Comparison of ENCODE assay signal across 8 mouse cellular contexts in the genomic region with DNA sequence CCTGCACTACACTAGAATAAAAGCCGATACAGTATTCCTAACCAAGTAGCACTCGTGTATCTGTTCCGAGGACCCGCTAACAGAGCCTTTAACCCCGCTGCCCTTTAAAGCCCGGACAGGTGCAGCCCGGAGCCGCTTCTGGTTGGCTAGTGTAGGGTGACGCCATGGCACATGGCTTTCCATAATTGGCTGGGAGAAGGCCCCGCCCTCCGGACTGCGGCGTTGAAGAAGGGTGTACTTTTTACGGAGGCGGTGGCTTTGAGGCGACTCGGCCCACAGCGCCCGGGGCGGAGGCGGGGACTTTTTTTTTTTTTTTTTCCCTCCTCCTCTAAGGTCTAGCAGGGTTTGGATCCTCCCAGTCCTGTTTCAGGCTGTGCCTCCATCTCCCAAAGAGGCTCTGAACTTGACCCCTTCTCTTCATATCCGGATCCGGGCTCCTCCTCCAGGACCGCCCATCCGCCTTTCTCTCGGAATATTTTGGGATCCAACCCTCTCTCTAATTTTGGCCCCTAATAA. TPM values are rescaled to one million over a fixed set of nuclear protein-coding genes. Genes with fewer than 3 reads are reported as not detected.
DNase-seq lines count a peak whose midpoint lies in the region; ATAC-seq and TF ChIP-seq lines count a peak whose summit lies in the region.

A gene (plus strand): TSS at position 198 of the 516 bp plus-strand sequence.

- peak; percentile 52; the same call in 1 of the 2 replicates for TF ChIP-seq POLR2A in brain, embryonic 14.5 days (IDR thresholded peaks at IDR 0.05; ENCODE audit: borderline replicate concordance, extremely low read depth, insufficient read depth, insufficient read length, poor library complexity, severe bottlenecking)

- peak within 1 kb of the TSS; percentile 50 for H3K4me3 ChIP-seq in limb, embryonic 13.5 days
- peak within 1 kb of the TSS; percentile 65 for H3K4me3 ChIP-seq in midbrain, embryonic 15.5 days

- peak; percentile 93 for ATAC-seq in erythroblast, adult 5-6 weeks (replicated peaks; ENCODE audit: low FRiP score, poor library complexity, severe bottlenecking)
- peak; percentile 92 for ATAC-seq in limb, embryonic 13.5 days (ENCODE audit: low FRiP score, low read depth)
- ATAC-seq in midbrain, embryonic 15.5 days (replicated peaks) = peak; percentile 98

- peak within 1 kb of the TSS; percentile 61 for H3K9ac ChIP-seq in limb, embryonic 13.5 days
- peak within 1 kb of the TSS; percentile 83 for H3K9ac ChIP-seq in midbrain, embryonic 15.5 days

- 0% methylated on average over 26 of the region's 26 CpGs for WGBS in limb, embryonic 13.5 days
- under 1% methylated on average over 26 of the region's 26 CpGs for WGBS in midbrain, embryonic 15.5 days

- H3K4me2 ChIP-seq in limb, embryonic 13.5 days (replicated peaks) = peak within 1 kb of the TSS; percentile 78
- H3K4me2 ChIP-seq in midbrain, embryonic 15.5 days = peak within 1 kb of the TSS; percentile 92

- TF ChIP-seq CTCF in brain, embryonic 14.5 days (IDR thresholded peaks at IDR 0.05; ENCODE audit: borderline replicate concordance, extremely low read depth, insufficient read depth, insufficient read length) = no peak

- H3K27me3 ChIP-seq in limb, embryonic 13.5 days = peaks cover 45% of the 10 kb centered on the region
- 0 out of 2 replicates have a peak, but pooled peaks cover 3% of the 10 kb centered on the region for H3K27me3 ChIP-seq in midbrain, embryonic 15.5 days (replicated peaks)

- no peaks in the 10 kb centered on the region; the same call in 1 of the 2 replicates for H3K36me3 ChIP-seq in limb, embryonic 13.5 days
- 0 out of 2 replicates have a peak, but pooled peaks cover 4% of the 10 kb centered on the region for H3K36me3 ChIP-seq in midbrain, embryonic 15.5 days (replicated peaks)

- DNase-seq in B cell, adult 2 months = peak; percentile 91 to 93
- DNase-seq in brain, embryonic 14.5 days (ENCODE audit: low read depth) = peak; percentile 98
- DNase-seq in heart, adult 9 months (ENCODE audit: low spot score in 2 of 2) = peak; percentile 96 to 97
- peak; percentile 98 for DNase-seq in kidney, adult 9 months
- peak; percentile 89 for DNase-seq in spleen, adult 18-20 months

- H3K9me3 ChIP-seq in limb, embryonic 13.5 days = no peaks in the 10 kb centered on the region
- H3K9me3 ChIP-seq in midbrain, embryonic 15.5 days = no peaks in the 10 kb centered on the region

- H3K4me1 ChIP-seq in limb, embryonic 13.5 days = peaks cover 24% of the 10 kb centered on the region
- H3K4me1 ChIP-seq in midbrain, embryonic 15.5 days = peaks cover 43% of the 10 kb centered on the region

- no peak within 1 kb of the TSS for H3K27ac ChIP-seq in limb, embryonic 13.5 days
- H3K27ac ChIP-seq in midbrain, embryonic 15.5 days = peak within 1 kb of the TSS; percentile 83

RNA-seq across cellular contexts. Expression of the gene that starts here (rescaled TPM):
- 33.3 and 42.2 TPM in 2 replicates for polyA plus RNA-seq in brain, embryonic 14.5 days (2012; rRNA removed)
- total RNA-seq in erythroblast, adult 5-6 weeks (2015; ENCODE audit: low replicate concordance) = not detected in 2 replicates
- 2.7 TPM in 1 of 2 replicates, not detected in the other for total RNA-seq in erythroblast, adult 5-6 weeks (2017; ENCODE audit: low replicate concordance)
- 14.9 and 17.1 TPM in 2 replicates for polyA plus RNA-seq in limb, embryonic 13.5 days (2015; fragmentation: Nextera tagmentation; extraction: Ambion mirVana)
- polyA plus RNA-seq in midbrain, embryonic 15.5 days (2015; fragmentation: Nextera tagmentation; extraction: Ambion mirVana) = 74.8 and 79.0 TPM in 2 replicates
